Mouse (Mus musculus): ENCODE data around the gene Saxo1.

The Saxo1 gene

GRCm38 (mm10) chr4:86422586-86422985 lies 135.5 kb downstream of the Saxo1 start:
- no peak for DNase-seq (ENCODE audit: low spot score in 2 of 2)

DNA sequence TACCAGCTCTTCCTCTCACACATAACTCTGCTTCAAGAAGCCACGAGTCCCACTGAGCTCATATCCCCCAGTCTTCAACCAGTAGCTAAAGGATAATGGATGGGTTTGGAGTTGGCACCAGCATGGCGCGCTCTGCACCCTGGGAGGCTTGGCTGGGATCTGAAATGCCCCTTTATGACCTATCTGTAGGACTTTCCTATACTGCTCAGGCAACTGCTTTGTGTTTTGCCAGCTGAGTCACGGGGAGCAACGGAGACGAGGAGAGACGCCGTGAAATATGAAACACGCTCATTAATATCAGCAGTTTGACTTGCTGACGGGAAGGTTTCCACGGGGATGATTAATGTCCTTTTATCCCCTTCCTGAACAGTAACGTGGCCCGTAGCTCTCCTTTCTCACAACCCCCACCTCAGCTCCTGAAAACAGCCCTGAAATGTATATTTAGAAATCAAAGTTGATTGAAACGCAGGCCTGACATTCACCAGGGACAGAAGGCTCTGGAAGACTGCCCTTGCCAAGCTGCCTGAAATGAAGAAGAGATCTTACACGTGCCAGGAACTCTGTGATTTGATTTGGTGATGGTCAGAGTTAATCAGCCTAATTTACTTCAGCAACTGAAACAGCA lies 141.6 kb downstream of the Saxo1 start:
- no peak for DNase-seq (ENCODE audit: low spot score in 2 of 2)

GRCm38 (mm10) chr4:86413388-86413787 lies 144.7 kb downstream of the Saxo1 start:
- no peak for DNase-seq (ENCODE audit: low spot score in 2 of 2)

GRCm38 (mm10) chr4:86410946-86411345 lies 147.2 kb downstream of the Saxo1 start:
- no peak for DNase-seq (ENCODE audit: low spot score in 2 of 2)

- no peak for DNase-seq (ENCODE audit: low spot score in 2 of 2)
Observed at GRCm38 (mm10) chr4:86408421-86408820, 149.7 kb downstream of the Saxo1 start.

DNA sequence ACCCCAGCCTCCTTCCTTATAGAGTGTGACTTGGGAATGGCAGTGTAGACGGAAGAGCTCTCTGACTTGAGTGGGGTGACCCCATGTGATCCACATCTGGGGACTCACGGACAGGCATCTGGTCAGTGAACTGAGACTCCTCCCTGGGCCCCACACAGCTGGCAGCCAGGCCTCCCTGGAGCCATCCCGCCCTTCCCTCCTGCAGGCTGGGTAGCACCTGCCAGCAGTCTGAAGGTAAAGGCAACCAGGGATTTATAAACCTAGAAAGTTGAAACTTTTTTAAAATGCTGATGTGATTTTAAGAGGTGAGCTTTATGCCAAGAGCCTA lies 151.0 kb downstream of the Saxo1 start:
- DNase-seq (ENCODE audit: low spot score in 2 of 2): no peak

DNA sequence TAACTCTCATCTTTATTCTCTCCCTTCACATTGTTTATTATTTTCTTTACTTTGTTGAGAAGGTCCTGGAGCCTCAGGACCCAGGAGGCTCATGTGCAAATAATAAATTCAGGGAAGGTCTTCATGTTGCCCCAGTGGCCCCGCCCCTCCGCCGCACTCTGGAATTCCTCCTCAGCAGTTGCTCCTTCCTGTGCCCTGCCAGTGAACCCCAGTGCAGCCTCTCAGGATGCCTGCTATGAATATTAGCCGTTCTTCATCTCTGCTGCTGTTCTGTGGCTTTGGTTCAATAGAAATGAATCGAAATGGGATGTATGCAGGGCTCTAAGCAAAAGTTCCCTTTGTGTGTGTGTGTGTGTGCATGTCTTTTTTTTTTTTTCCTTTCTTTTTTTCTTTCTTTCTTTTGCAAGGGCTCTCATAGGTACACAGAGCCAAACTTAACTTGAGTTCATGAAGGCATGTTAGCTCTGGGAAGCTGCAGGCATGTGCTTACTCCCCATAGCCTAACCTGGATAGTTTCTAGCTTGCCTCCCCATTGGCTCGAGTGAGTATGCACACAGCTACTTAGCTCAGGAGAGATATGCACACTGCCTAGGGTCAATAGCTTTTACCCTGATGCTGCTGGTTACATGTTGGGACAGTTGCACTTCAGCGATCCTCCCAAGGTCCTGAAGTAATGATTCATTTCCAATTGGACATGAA lies 151.5 kb downstream of the Saxo1 start:
- no peak for DNase-seq (ENCODE audit: low spot score in 2 of 2)

- DNase-seq (ENCODE audit: low spot score in 2 of 2): no peak
Observed at GRCm38 (mm10) chr4:86401116-86401515, 157.0 kb downstream of the Saxo1 start.

DNA sequence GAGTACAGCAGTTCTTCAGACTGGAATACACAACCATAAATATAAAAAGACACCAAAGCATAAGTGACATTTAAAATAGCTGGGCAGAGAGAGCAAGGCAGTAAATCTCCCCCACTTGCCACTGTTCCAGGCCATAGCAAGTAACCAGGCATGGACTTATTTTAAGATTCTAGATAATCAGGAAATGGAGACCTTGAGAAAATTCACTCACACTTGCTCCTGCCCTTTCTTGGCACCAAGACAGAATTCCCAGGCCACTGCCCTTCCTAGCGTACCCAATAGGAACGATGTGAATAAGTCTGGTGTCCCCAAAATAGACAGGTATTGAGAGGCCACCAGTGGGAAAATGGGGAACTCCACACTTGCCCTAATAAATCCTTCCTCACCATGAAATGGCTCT lies 160.7 kb downstream of the Saxo1 start:
- no peak for DNase-seq (ENCODE audit: low spot score in 2 of 2)

- no peak for DNase-seq (ENCODE audit: low spot score in 2 of 2)
Observed at GRCm38 (mm10) chr4:86396672-86397288, 161.3 kb downstream of the Saxo1 start.

DNA sequence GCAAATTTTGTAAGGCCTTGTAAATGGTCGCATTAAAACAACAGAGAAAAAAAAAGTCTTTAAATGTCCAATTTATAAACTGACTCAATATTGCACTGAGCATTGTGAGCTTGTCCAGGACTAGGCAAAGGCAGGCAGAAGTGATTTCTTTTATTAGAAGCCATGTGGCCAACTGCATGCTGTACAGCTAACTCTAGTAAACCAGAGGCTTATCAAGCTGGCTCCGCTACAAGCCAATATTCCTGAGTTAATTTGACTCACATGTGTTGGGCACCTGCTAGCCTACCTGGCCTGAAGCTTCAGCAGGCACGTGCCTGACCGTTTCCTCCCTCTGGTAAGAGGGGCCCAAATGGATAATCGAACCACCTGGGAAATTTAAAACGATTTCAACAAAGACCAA lies 162.5 kb downstream of the Saxo1 start:
- no peak for DNase-seq (ENCODE audit: low spot score in 2 of 2)
